Mouse (Mus musculus): ENCODE data around the gene Tnnt1. TPM values are rescaled to one million over a fixed set of nuclear protein-coding genes. Genes with fewer than 3 reads are reported as not detected.
"Not testable (repeated sequence)": the region's sequence is repeated elsewhere in the genome, so short reads cannot be mapped to it uniquely, and the experiment has no call there.

Gene Tnnt1
- polyA plus RNA-seq, 1 experiment from 2014 or later, result 2.6 TPM

DNA sequence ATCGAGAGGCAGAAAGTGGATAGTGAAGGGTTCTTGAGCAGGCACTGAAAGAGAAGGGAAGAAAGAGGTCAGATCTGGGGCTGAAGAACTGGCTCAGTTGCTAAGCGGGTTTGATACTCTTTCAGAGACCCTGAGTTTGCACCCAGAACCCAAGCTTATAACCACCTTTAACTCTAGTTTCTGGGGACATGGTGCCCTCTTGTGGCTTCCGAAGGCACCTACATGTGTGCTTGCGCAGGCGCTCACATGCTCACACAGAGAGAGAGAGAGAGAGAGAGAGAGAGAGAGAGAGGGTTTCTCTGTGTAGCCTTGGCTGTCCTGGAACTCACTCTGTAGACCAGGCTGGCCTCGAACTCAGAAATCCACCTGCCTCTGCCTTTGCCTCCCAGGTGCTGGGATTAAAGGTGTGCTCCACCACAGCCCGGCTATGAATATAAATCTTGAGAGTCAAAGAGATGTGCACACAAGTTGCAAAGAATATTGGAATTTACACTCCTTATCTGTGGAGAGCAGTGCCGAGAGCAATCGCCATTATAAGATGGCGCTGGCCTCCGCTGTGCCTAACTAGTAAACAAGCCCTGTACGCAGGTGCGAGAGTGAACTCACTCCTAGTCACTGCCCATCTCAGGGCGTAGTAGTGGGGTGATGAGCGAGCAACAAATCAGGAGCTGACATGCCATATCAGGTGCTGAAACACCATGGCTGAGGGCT, 8.2 kb upstream of the Tnnt1 start, which contains the start of gene Tnni3:
TSS of gene Tnni3 (minus strand) at position 18 of the 711 bp plus-strand sequence.
- not testable (repeated sequence) for H3K27ac ChIP-seq (replicated peaks; ENCODE audit: low read depth, low read length); H3K9me3 ChIP-seq (ENCODE audit: control insufficient read depth, low read length); H3K27me3 ChIP-seq (ENCODE audit: control insufficient read depth, insufficient read depth, low read length); H3K4me1 ChIP-seq (ENCODE audit: control insufficient read depth, insufficient read depth, low read length); H3K4me3 ChIP-seq (replicated peaks; ENCODE audit: low read depth, low read length); ATAC-seq (ENCODE audit: low FRiP score, low TSS enrichment); H3K4me2 ChIP-seq (ENCODE audit: low read length); H3K9ac ChIP-seq (replicated peaks; ENCODE audit: low read length); H3K36me3 ChIP-seq (ENCODE audit: control insufficient read depth, insufficient read depth, low read length)
- DNase-seq, result peak; percentile 80
- 70% methylated on average over 15 of the region's 15 CpGs for WGBS

GRCm38 (mm10) chr7:4523205-4524130, 7.3 kb upstream of the Tnnt1 start:
- Histone ChIP-seq H3K27me3 (ENCODE audit: control insufficient read depth, insufficient read depth, low read length) (no peaks in the 10 kb centered on the region), H3K27ac (replicated peaks; ENCODE audit: low read depth, low read length) (no peak overlapping the region), H3K4me2 (ENCODE audit: low read length) (no peak overlapping the region), H3K36me3 (ENCODE audit: control insufficient read depth, insufficient read depth, low read length) (no peaks in the 10 kb centered on the region), H3K4me1 (ENCODE audit: control insufficient read depth, insufficient read depth, low read length) (peaks cover 8% of the 10 kb centered on the region; the same call in 1 of the 2 replicates), H3K4me3 (replicated peaks; ENCODE audit: low read depth, low read length) (no peak overlapping the region), H3K9me3 (ENCODE audit: control insufficient read depth, low read length) (no peaks in the 10 kb centered on the region), H3K9ac (replicated peaks; ENCODE audit: low read length) (no peak overlapping the region)
- ATAC-seq (ENCODE audit: low FRiP score, low TSS enrichment) (no peak), DNase-seq (no peak)
- 92% methylated on average over 33 of the region's 33 CpGs for WGBS

GRCm38 (mm10) chr7:4522292-4522691, 6.1 kb upstream of the Tnnt1 start:
- no peak for DNase-seq
- Histone ChIP-seq H3K27me3 (ENCODE audit: control insufficient read depth, insufficient read depth, low read length) (no peaks in the 10 kb centered on the region), H3K4me1 (ENCODE audit: control insufficient read depth, insufficient read depth, low read length) (peaks cover 8% of the 10 kb centered on the region; the same call in 1 of the 2 replicates), H3K9me3 (ENCODE audit: control insufficient read depth, low read length) (no peaks in the 10 kb centered on the region), H3K36me3 (ENCODE audit: control insufficient read depth, insufficient read depth, low read length) (no peaks in the 10 kb centered on the region), H3K27ac (replicated peaks; ENCODE audit: low read depth, low read length) (no peak overlapping the region), H3K4me3 (replicated peaks; ENCODE audit: low read depth, low read length) (no peak overlapping the region), H3K4me2 (ENCODE audit: low read length) (no peak overlapping the region), H3K9ac (replicated peaks; ENCODE audit: low read length) (no peak overlapping the region)
- no peak for ATAC-seq (ENCODE audit: low FRiP score, low TSS enrichment)
- 78% methylated on average over 6 of the region's 6 CpGs for WGBS

GRCm38 (mm10) chr7:4521231-4522003, 5.2 kb upstream of the Tnnt1 start:
- H3K4me1 ChIP-seq (ENCODE audit: control insufficient read depth, insufficient read depth, low read length), result peaks cover 5% of the 10 kb centered on the region; the same call in 1 of the 2 replicates
- DNase-seq (no peak), ATAC-seq (ENCODE audit: low FRiP score, low TSS enrichment) (no peak)
- WGBS, result 33% methylated on average over 32 of the region's 32 CpGs
- peak overlapping the region; percentile 13; the same call in 1 of the 2 replicates for H3K4me3 ChIP-seq (replicated peaks; ENCODE audit: low read depth, low read length)
- no peak overlapping the region for H3K27ac ChIP-seq (replicated peaks; ENCODE audit: low read depth, low read length)
- no peaks in the 10 kb centered on the region for H3K36me3 ChIP-seq (ENCODE audit: control insufficient read depth, insufficient read depth, low read length)
- peak overlapping the region; percentile 48 for H3K4me2 ChIP-seq (ENCODE audit: low read length)
- no peak overlapping the region; the same call in 1 of the 2 replicates for H3K9ac ChIP-seq (replicated peaks; ENCODE audit: low read length)
- no peaks in the 10 kb centered on the region for H3K27me3 ChIP-seq (ENCODE audit: control insufficient read depth, insufficient read depth, low read length)
- no peaks in the 10 kb centered on the region for H3K9me3 ChIP-seq (ENCODE audit: control insufficient read depth, low read length)

- Histone ChIP-seq H3K36me3 (ENCODE audit: control insufficient read depth, insufficient read depth, low read length) (no peaks in the 10 kb centered on the region), H3K4me1 (ENCODE audit: control insufficient read depth, insufficient read depth, low read length) (0 out of 2 replicates have a peak, but pooled peaks cover 5% of the 10 kb centered on the region), H3K27me3 (ENCODE audit: control insufficient read depth, insufficient read depth, low read length) (no peaks in the 10 kb centered on the region), H3K9ac (replicated peaks; ENCODE audit: low read length) (no peak overlapping the region), H3K9me3 (ENCODE audit: control insufficient read depth, low read length) (no peaks in the 10 kb centered on the region), H3K27ac (replicated peaks; ENCODE audit: low read depth, low read length) (no peak overlapping the region), H3K4me2 (ENCODE audit: low read length) (no peak overlapping the region), H3K4me3 (replicated peaks; ENCODE audit: low read depth, low read length) (no peak overlapping the region)
- ATAC-seq (ENCODE audit: low FRiP score, low TSS enrichment) (no peak), DNase-seq (no peak)
- WGBS, result 81% methylated on average over 1 of the region's 1 CpGs
These were observed 2.3 kb upstream of the Tnnt1 start for GRCm38 (mm10) chr7:4518487-4518886.

GRCm38 (mm10) chr7:4515853-4516252, 329 bp downstream of the Tnnt1 start:
- Histone ChIP-seq H3K27me3 (ENCODE audit: control insufficient read depth, insufficient read depth, low read length) (no peaks in the 10 kb centered on the region; the same call in 1 of the 2 replicates), H3K4me2 (ENCODE audit: low read length) (no peak overlapping the region), H3K9ac (replicated peaks; ENCODE audit: low read length) (no peak overlapping the region), H3K9me3 (ENCODE audit: control insufficient read depth, low read length) (no peaks in the 10 kb centered on the region), H3K4me1 (ENCODE audit: control insufficient read depth, insufficient read depth, low read length) (0 out of 2 replicates have a peak, but pooled peaks cover 5% of the 10 kb centered on the region), H3K36me3 (ENCODE audit: control insufficient read depth, insufficient read depth, low read length) (no peaks in the 10 kb centered on the region), H3K4me3 (replicated peaks; ENCODE audit: low read depth, low read length) (no peak overlapping the region), H3K27ac (replicated peaks; ENCODE audit: low read depth, low read length) (no peak overlapping the region)
- ATAC-seq (ENCODE audit: low FRiP score, low TSS enrichment) (no peak), DNase-seq (no peak)
- WGBS, result 67% methylated on average over 6 of the region's 6 CpGs

DNA sequence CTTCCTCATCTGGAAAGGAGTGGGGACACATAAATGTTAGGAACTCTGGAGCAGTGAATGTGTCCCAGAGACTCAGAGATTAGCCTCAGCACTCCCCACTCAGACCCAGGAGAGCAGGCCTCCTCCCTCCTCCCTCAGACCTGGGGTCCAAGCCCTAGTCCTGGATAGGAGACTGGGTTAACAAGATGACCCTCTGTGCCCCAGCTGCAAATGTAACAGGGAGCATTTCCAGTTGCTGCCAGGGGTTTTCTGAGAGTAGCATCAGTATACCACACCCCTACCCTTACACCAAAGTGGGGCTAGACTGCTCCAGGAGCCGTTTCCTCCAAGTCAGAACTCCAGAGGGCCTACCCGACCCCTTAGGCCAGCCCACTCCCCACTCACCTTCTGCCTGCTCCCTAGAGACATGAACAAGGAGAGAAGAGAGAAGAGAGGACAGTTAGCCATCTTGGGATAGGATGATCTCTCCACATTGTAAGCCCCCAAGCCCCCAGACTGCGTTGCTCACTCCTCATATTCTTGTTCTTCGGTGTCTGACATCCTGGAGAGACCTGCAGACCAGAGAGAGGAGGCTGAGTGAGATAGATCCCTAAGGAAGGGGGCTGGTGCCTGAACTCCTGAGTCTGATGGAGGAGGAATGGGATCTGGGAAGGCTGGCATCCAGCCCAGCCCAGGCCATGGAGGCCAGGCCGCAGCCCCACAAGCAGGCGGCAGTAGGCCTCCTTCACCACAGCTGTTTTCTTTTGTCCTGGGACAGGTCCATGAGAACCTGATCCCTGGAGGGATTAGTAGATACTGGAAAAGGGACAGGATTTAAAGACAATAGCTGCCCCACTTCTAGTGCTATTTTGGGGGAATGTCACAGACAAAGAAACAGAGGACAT, 2.1 kb downstream of the Tnnt1 start:
- DNase-seq (no peak), ATAC-seq (ENCODE audit: low FRiP score, low TSS enrichment) (peak; percentile 16; the same call in 1 of the 2 replicates)
- 52% methylated on average over 6 of the region's 6 CpGs for WGBS
- Histone ChIP-seq H3K4me2 (ENCODE audit: low read length) (no peak overlapping the region), H3K4me1 (ENCODE audit: control insufficient read depth, insufficient read depth, low read length) (0 out of 2 replicates have a peak, but pooled peaks cover 5% of the 10 kb centered on the region), H3K27ac (replicated peaks; ENCODE audit: low read depth, low read length) (peak overlapping the region; percentile 50; the same call in 1 of the 2 replicates), H3K36me3 (ENCODE audit: control insufficient read depth, insufficient read depth, low read length) (no peaks in the 10 kb centered on the region), H3K4me3 (replicated peaks; ENCODE audit: low read depth, low read length) (no peak overlapping the region), H3K9me3 (ENCODE audit: control insufficient read depth, low read length) (no peaks in the 10 kb centered on the region), H3K27me3 (ENCODE audit: control insufficient read depth, insufficient read depth, low read length) (no peaks in the 10 kb centered on the region; the same call in 1 of the 2 replicates), H3K9ac (replicated peaks; ENCODE audit: low read length) (no peak overlapping the region)
